Mouse (Mus musculus): ENCODE data around the gene Rbfox3. TPM values are rescaled to one million over a fixed set of nuclear protein-coding genes. Genes with fewer than 3 reads are reported as not detected.

Rbfox3 gene
- polyA plus RNA-seq, 1 experiment from 2014 or later, result 0.37 TPM

DNA sequence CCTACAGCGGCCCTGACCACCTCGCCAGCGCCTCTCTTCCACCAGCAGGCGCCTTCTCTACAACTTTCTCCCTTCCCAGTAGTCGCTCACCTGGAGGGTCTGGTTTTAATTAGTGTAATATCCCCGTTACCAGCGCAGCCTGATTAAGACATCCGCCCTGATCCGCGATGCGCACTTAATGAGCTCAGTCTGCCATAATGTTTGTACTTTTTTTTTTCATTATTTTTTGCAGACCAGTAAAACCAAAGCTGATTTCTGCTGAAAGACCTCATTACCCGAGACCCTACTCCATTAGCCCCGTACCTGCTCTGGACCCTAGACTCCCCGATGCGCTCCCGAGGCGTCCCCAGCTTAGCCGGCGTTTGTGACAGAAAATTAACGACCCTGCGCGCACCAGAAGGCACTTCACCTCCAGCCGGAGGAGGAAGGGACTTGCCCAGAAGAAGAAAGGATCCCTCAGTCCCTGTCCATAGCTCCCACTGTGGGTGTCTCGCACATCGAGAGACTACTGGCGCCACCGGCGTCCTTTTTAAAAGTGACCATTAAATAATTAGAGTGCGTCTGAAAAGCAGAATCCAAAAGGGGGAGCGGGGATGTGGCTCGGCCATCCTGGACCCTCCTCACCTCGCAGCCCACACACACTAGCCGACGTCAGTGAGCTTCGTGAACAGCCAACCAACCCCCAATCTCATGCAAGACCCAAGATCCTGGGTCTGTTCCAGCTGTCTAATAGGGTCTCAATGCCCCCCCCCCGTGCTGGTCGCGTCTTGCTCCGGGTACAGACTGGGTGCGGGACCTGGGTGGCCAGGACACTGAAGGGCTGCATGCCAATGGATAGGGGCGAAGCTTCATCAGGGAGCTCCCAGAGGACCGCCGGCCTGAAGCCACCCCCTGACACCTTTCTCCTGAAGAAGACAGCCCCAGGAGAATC lies 3.7 kb downstream of the Rbfox3 start:
- H3K9ac ChIP-seq (ENCODE audit: low read depth, low read length), result no peak overlapping the region
- H3K27me3 ChIP-seq (ENCODE audit: control insufficient read depth, insufficient read depth, low read length), result peaks cover 68% of the 10 kb centered on the region
- H3K4me3 ChIP-seq (ENCODE audit: low read length), result peak overlapping the region; percentile 46
- H3K4me2 ChIP-seq (replicated peaks; ENCODE audit: low read depth, low read length), result peak overlapping the region; percentile 26
- H3K4me1 ChIP-seq (ENCODE audit: control insufficient read depth, insufficient read depth, low read length), result 0 out of 2 replicates have a peak, but pooled peaks cover 9% of the 10 kb centered on the region
- no peaks in the 10 kb centered on the region for H3K36me3 ChIP-seq (ENCODE audit: control insufficient read depth, insufficient read depth, low read length)
- 3% methylated on average over 43 of the region's 43 CpGs for WGBS
- no peak overlapping the region for H3K27ac ChIP-seq (ENCODE audit: low read depth, low read length)
- ATAC-seq (ENCODE audit: low FRiP score, low TSS enrichment), result no peak
- H3K9me3 ChIP-seq (ENCODE audit: control insufficient read depth, low read length), result no peaks in the 10 kb centered on the region

DNA sequence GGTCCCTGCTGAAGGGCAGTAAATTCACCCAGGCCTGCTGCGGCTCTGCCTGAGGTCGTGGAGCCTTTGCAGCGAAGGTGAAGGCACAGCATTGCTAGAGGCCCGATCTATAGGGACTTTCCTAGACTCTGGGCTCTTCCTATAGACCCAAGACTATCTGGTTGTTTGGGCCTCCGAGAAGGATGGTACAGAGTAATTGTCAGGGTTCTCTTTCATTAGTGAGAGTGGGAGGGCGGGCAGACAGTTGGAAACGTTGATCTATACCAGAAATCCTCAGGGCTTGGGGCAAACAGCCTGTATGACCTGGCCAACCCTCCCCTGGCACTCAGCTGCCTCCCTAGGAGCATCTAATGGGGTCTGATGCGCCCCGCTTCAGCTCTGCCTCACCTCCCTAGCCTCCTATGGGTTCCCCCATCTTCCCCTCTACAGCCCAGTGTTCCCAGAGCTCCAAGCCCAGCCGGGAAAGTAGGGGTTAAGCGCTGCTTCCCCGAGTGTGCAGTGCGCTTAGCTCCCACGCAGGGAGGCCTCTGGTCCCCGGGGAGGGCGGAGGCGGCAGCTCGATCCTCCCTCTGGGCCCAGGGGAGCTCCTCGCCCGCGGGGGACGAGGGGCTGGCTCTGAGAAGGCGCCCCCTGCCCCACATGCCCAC lies 4.5 kb downstream of the Rbfox3 start:
- Histone ChIP-seq H3K4me3 (ENCODE audit: low read length) (peak overlapping the region; percentile 13; the same call in 1 of the 2 replicates), H3K36me3 (ENCODE audit: control insufficient read depth, insufficient read depth, low read length) (no peaks in the 10 kb centered on the region), H3K9ac (ENCODE audit: low read depth, low read length) (no peak overlapping the region), H3K4me1 (ENCODE audit: control insufficient read depth, insufficient read depth, low read length) (0 out of 2 replicates have a peak, but pooled peaks cover 9% of the 10 kb centered on the region), H3K4me2 (replicated peaks; ENCODE audit: low read depth, low read length) (peak overlapping the region; percentile 26), H3K9me3 (ENCODE audit: control insufficient read depth, low read length) (no peaks in the 10 kb centered on the region), H3K27me3 (ENCODE audit: control insufficient read depth, insufficient read depth, low read length) (peaks cover 67% of the 10 kb centered on the region), H3K27ac (ENCODE audit: low read depth, low read length) (no peak overlapping the region)
- ATAC-seq (ENCODE audit: low FRiP score, low TSS enrichment), result no peak
- WGBS, result 7% methylated on average over 23 of the region's 23 CpGs

DNA sequence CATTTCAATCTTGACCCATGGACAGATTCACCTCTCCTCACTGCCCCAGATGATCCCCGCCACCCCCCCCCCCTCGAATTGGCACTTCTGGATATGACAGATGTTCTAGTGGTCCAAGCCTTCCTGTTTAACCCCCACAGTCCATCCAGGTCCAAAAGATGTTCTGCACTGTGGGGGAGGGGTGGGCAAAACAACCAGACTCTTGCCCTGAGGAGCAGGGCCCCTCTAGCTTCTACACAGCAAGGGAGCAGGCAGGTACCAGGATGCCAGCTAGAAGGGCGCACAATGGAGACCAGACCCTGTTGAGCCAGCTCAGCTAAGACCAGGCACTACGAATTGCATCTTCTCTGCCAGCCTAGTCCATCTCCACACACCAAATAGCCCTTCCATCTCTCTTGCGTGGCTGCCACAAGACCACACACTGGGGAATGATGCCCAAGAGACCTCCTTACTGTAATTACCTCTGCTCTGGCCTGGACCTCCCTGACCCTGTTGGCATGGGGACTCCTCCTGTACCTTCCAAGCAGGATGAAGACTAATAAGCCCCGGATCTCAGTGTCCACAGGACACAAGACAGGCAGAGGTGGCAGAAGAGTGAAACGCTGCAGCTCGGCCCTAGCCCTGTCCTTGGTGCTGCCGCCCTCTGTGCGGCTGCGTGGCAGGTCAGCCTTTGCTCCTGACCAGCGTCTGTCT lies 5.1 kb downstream of the Rbfox3 start:
- no peaks in the 10 kb centered on the region for H3K36me3 ChIP-seq (ENCODE audit: control insufficient read depth, insufficient read depth, low read length)
- 0 out of 2 replicates have a peak, but pooled peaks cover 9% of the 10 kb centered on the region for H3K4me1 ChIP-seq (ENCODE audit: control insufficient read depth, insufficient read depth, low read length)
- 26% methylated on average over 12 of the region's 12 CpGs for WGBS
- no peak overlapping the region for H3K4me2 ChIP-seq (replicated peaks; ENCODE audit: low read depth, low read length)
- no peak for ATAC-seq (ENCODE audit: low FRiP score, low TSS enrichment)
- H3K27me3 ChIP-seq (ENCODE audit: control insufficient read depth, insufficient read depth, low read length), result peaks cover 65% of the 10 kb centered on the region
- no peaks in the 10 kb centered on the region for H3K9me3 ChIP-seq (ENCODE audit: control insufficient read depth, low read length)
- H3K27ac ChIP-seq (ENCODE audit: low read depth, low read length), result no peak overlapping the region
- H3K4me3 ChIP-seq (ENCODE audit: low read length), result no peak overlapping the region
- H3K9ac ChIP-seq (ENCODE audit: low read depth, low read length), result no peak overlapping the region

GRCm38 (mm10) chr11:118905656-118906055 lies 5.7 kb downstream of the Rbfox3 start:
- Histone ChIP-seq H3K36me3 (ENCODE audit: control insufficient read depth, insufficient read depth, low read length) (no peaks in the 10 kb centered on the region), H3K27ac (ENCODE audit: low read depth, low read length) (no peak overlapping the region), H3K4me2 (replicated peaks; ENCODE audit: low read depth, low read length) (no peak overlapping the region), H3K9me3 (ENCODE audit: control insufficient read depth, low read length) (no peaks in the 10 kb centered on the region), H3K27me3 (ENCODE audit: control insufficient read depth, insufficient read depth, low read length) (peaks cover 63% of the 10 kb centered on the region), H3K4me3 (ENCODE audit: low read length) (no peak overlapping the region), H3K9ac (ENCODE audit: low read depth, low read length) (no peak overlapping the region), H3K4me1 (ENCODE audit: control insufficient read depth, insufficient read depth, low read length) (0 out of 2 replicates have a peak, but pooled peaks cover 9% of the 10 kb centered on the region)
- no peak for ATAC-seq (ENCODE audit: low FRiP score, low TSS enrichment)
- WGBS, result 49% methylated on average over 11 of the region's 11 CpGs

GRCm38 (mm10) chr11:118904253-118904652 lies 7.1 kb downstream of the Rbfox3 start:
- no peak for ATAC-seq (ENCODE audit: low FRiP score, low TSS enrichment)
- H3K27ac ChIP-seq (ENCODE audit: low read depth, low read length), result no peak overlapping the region
- no peak overlapping the region for H3K4me2 ChIP-seq (replicated peaks; ENCODE audit: low read depth, low read length)
- WGBS, result 94% methylated on average over 6 of the region's 6 CpGs
- no peak overlapping the region for H3K4me3 ChIP-seq (ENCODE audit: low read length)
- no peak overlapping the region for H3K9ac ChIP-seq (ENCODE audit: low read depth, low read length)
- 0 out of 2 replicates have a peak, but pooled peaks cover 9% of the 10 kb centered on the region for H3K4me1 ChIP-seq (ENCODE audit: control insufficient read depth, insufficient read depth, low read length)
- no peaks in the 10 kb centered on the region for H3K9me3 ChIP-seq (ENCODE audit: control insufficient read depth, low read length)
- H3K36me3 ChIP-seq (ENCODE audit: control insufficient read depth, insufficient read depth, low read length), result no peaks in the 10 kb centered on the region
- H3K27me3 ChIP-seq (ENCODE audit: control insufficient read depth, insufficient read depth, low read length), result peaks cover 60% of the 10 kb centered on the region

DNA sequence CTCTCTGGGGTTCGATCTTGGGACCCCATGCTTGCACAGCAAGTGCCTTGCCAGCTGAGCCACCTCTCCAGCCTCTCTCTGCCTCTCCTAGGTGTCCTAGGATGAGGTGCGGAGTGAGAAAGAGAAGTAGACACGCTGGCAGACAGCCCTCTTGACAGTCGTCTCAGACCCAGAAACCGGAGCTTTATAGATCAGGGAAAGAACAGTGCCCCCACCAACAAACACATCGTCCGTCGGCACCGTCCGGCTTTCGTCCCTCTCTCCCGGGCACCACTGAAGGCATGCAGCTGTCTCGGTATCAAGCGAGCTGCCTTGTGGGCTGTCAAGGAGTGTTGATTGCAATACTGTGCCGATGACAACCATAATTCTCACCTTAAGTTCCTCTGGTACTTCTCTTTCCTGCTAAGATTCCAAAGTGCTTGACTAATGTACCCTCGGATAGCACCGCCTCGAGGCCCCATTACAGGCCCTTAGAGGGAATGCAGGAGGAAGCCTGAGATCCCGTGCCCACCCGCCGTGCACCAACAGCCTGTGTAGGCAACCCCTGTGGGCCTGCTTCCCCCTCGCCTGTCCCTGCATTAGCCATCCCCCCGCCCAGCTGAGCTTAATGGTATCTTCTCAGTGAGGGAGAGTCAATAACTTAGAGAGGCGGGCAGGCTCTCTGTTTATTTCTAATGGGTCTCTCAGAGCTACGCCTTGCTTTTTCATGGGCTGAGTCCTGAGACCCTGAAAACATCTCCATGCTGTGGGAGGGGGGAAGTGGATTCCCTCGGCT lies 11.4 kb downstream of the Rbfox3 start:
- peaks cover 31% of the 10 kb centered on the region for H3K27me3 ChIP-seq (ENCODE audit: control insufficient read depth, insufficient read depth, low read length)
- no peak overlapping the region for H3K4me3 ChIP-seq (ENCODE audit: low read length)
- ATAC-seq (ENCODE audit: low FRiP score, low TSS enrichment), result no peak
- H3K4me1 ChIP-seq (ENCODE audit: control insufficient read depth, insufficient read depth, low read length), result 0 out of 2 replicates have a peak, but pooled peaks cover 6% of the 10 kb centered on the region
- H3K27ac ChIP-seq (ENCODE audit: low read depth, low read length), result no peak overlapping the region
- 39% methylated on average over 26 of the region's 26 CpGs for WGBS
- H3K4me2 ChIP-seq (replicated peaks; ENCODE audit: low read depth, low read length), result no peak overlapping the region
- H3K9ac ChIP-seq (ENCODE audit: low read depth, low read length), result no peak overlapping the region
- H3K36me3 ChIP-seq (ENCODE audit: control insufficient read depth, insufficient read depth, low read length), result no peaks in the 10 kb centered on the region
- no peaks in the 10 kb centered on the region for H3K9me3 ChIP-seq (ENCODE audit: control insufficient read depth, low read length)

GRCm38 (mm10) chr11:118898643-118899042 lies 12.8 kb downstream of the Rbfox3 start:
- no peak for ATAC-seq (ENCODE audit: low FRiP score, low TSS enrichment)
- Histone ChIP-seq H3K36me3 (ENCODE audit: control insufficient read depth, insufficient read depth, low read length) (no peaks in the 10 kb centered on the region), H3K4me3 (ENCODE audit: low read length) (no peak overlapping the region), H3K9ac (ENCODE audit: low read depth, low read length) (no peak overlapping the region), H3K4me1 (ENCODE audit: control insufficient read depth, insufficient read depth, low read length) (0 out of 2 replicates have a peak, but pooled peaks cover 6% of the 10 kb centered on the region), H3K9me3 (ENCODE audit: control insufficient read depth, low read length) (no peaks in the 10 kb centered on the region), H3K4me2 (replicated peaks; ENCODE audit: low read depth, low read length) (no peak overlapping the region), H3K27ac (ENCODE audit: low read depth, low read length) (no peak overlapping the region), H3K27me3 (ENCODE audit: control insufficient read depth, insufficient read depth, low read length) (peaks cover 30% of the 10 kb centered on the region; the same call in 1 of the 2 replicates)
- 36% methylated on average over 11 of the region's 11 CpGs for WGBS

- Histone ChIP-seq H3K36me3 (ENCODE audit: control insufficient read depth, insufficient read depth, low read length) (no peaks in the 10 kb centered on the region), H3K27me3 (ENCODE audit: control insufficient read depth, insufficient read depth, low read length) (peaks cover 28% of the 10 kb centered on the region; the same call in 1 of the 2 replicates), H3K4me2 (replicated peaks; ENCODE audit: low read depth, low read length) (no peak overlapping the region), H3K9ac (ENCODE audit: low read depth, low read length) (no peak overlapping the region), H3K9me3 (ENCODE audit: control insufficient read depth, low read length) (no peaks in the 10 kb centered on the region), H3K4me3 (ENCODE audit: low read length) (no peak overlapping the region), H3K27ac (ENCODE audit: low read depth, low read length) (no peak overlapping the region), H3K4me1 (ENCODE audit: control insufficient read depth, insufficient read depth, low read length) (0 out of 2 replicates have a peak, but pooled peaks cover 6% of the 10 kb centered on the region)
- WGBS, result 22% methylated on average over 10 of the region's 10 CpGs
- ATAC-seq (ENCODE audit: low FRiP score, low TSS enrichment), result no peak; the same call in 1 of the 2 replicates
These were observed 13.2 kb downstream of the Rbfox3 start for GRCm38 (mm10) chr11:118898156-118898555.

Data from kidney, embryonic 14.5 days (tissue).